Mouse (Mus musculus) effector memory CD4-positive, alpha-beta T cell, adult 5 months (primary cell): ENCODE results near the gene Tns3. TPM values are rescaled to one million over a fixed set of nuclear protein-coding genes. Genes with fewer than 3 reads are reported as not detected.

Experiments
- polyA plus RNA-seq: library from polyadenylated mRNA; unstranded; fragments of 100-300 nt; shearing (Covaris generic); gene quantifications from one replicate; pipeline ENCODE4 v1.2.1, GENCODE M21; 2017

Gene Tns3
- polyA plus RNA-seq = not detected

DNA sequence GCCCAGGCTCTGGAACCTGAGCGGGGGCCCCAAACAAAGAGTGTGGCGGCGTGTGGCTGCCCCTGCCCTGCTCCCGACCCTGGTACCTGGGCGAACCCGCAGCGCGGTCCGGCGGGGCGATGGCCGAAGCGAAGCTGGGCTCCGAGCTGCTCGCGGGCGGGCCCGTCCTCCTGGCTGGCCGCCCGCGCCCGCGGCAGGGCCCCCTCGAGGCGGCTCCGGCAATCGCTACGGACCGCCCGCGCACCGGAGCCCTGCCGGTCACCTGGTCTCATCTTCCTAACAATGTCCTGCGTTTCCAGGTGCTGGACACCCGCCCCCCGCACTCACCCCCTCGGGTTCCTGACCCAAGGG is at the start of gene Tns3:
Gene Tns3, minus strand, starts transcription at position 143 of the 351 bp plus-strand sequence.

